Mouse (Mus musculus): ENCODE results near the gene Mtnr1a. TPM values are rescaled to one million over a fixed set of nuclear protein-coding genes. Genes with fewer than 3 reads are reported as not detected.
"Not testable (repeated sequence)": the region's sequence is repeated elsewhere in the genome, so short reads cannot be mapped to it uniquely, and the experiment has no call there.

Mtnr1a gene
- polyA plus RNA-seq (2012; rRNA removed): not detected in 2 replicates

DNA sequence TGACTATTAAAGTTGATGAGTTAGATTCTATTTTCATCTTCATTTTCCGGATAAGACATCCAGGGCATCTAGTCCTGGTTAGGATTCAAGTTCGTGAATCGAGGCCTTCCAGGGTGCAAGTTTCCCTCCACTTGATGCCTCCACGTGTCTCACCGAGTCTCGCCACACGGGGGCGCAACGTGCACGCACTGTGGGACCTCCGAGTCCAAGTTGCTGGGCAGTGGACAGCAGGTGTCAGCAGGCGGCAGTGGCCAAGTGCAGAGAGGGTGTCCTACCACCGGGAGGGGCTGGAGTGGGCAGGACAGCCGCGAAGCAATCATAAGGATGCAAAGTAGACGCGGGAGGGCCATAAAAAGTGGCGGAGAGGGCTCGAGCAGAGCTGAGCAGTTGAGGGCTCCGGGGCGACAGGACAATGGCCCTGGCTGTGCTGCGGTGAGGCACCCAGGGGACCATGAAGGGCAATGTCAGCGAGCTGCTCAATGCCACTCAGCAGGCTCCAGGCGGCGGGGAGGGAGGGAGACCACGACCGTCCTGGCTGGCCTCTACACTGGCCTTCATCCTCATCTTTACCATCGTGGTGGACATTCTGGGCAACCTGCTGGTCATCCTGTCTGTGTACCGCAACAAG is at the start of gene Mtnr1a:
Gene Mtnr1a, plus strand, starts transcription at position 379 of the 628 bp plus-strand sequence.
- no peak for DNase-seq (ENCODE audit: low read depth)

GRCm38 (mm10) chr8:45019241-45019640 is 49.7 kb upstream of the Mtnr1a start:
- DNase-seq (ENCODE audit: low read depth): no peak

DNA sequence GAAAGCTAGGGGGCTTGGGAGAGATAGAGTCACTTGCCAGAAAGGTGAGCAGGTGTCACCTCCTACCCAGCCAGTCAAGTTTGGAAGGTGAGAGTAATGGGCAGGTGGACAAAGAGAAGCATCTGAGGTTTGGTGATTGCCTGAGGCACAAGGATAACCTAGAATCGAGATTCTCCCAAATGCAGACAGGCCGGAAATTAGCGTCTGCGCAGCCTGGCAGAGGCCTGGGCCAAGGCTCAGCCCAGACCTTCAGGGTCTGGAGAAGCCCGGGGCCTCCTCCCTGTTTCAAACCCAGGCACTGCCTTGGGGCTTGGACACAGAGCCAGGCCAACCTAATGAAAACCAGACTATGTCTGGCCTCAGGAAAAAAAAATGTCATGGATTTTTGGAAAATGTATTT is 47.8 kb upstream of the Mtnr1a start:
- DNase-seq (ENCODE audit: low read depth): no peak

GRCm38 (mm10) chr8:45021911-45022665 is 46.8 kb upstream of the Mtnr1a start:
- no peak for DNase-seq (ENCODE audit: low read depth)

DNA sequence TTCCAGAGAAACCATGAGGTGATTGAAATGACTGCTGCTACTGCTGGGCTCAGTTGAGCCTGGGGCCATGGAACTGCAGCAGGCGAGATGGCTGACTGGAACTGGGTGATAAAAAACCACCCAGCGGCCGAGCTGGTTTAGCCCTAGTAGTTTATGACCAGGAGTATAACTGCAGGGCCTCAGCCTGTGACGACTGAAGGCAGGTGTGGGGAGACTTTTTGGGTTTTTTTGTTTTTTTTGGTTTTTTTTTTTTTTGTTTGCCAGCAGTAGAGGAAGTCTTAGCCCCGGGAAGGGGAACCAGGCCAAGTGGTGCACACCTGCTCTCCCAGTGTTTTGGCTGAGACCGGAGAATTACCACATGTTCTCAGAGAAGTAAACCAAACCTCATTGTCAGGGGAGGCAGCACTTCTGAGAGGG is 40.8 kb upstream of the Mtnr1a start:
- no peak for DNase-seq (ENCODE audit: low read depth)

DNA sequence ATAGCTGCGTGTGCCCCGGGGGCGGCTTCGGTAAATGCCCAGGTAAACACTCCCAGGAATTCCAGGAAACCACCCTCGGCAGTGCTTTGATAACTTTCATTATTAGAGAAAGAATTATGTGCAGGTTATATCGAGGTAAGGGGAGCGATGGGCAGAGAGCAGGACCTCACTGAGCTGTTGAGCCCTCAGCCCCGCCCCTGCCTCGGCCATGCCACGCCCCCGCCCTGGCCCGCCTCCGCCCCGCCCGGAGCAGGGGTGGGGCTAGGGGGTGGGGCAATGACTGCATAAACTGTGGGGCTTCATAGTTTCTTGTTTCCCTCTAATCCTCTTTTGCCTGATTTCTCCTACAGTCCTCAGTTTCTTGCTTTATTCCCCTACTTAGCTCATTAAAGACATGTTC is 30.6 kb upstream of the Mtnr1a start:
- DNase-seq (ENCODE audit: low read depth): no peak

GRCm38 (mm10) chr8:45044160-45044559 is 24.8 kb upstream of the Mtnr1a start:
- no peak for DNase-seq (ENCODE audit: low read depth)

GRCm38 (mm10) chr8:45050451-45050850 is 18.5 kb upstream of the Mtnr1a start:
- DNase-seq (ENCODE audit: low read depth): no peak

DNA sequence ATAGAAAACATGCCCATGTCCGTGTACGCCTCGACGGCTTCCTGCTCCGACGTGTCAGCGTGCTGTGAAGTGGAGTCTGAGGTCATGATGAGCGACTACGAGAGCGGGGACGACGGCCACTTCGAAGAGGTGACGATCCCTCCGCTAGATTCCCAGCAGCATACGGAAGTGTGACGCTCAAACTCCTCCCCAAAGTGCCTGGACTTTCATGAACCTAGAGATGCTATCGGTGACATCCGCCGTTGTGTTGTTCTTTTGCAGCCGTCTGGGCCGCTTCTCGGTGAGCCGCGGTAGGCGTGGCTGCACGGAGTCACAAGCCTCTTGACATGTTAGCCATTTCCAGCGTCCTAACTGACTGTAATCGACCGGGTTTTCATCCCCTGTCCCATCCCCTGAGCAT is 17.7 kb upstream of the Mtnr1a start:
- no peak for DNase-seq (ENCODE audit: low read depth)

DNA sequence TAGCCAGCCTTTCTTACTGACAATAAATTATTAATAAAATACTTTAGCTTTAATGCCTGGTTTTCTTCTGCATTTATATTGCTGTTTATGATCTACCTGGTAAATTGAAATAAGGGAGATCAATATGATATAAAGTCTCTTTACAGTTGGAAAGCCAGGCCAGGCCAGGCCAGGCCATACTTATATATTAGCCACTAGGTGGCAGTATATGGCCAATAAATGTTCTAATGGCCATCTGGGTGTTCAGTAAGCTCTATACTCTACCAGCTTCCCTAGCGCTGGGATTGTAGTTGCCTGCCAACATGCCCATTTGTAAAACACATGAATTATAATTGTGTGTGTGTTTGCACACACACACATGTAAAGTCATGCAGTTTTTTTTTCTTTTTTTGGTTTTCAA is 16.7 kb upstream of the Mtnr1a start:
- DNase-seq (ENCODE audit: low read depth): no peak

GRCm38 (mm10) chr8:45052618-45053017 is 16.3 kb upstream of the Mtnr1a start:
- DNase-seq (ENCODE audit: low read depth): no peak

DNA sequence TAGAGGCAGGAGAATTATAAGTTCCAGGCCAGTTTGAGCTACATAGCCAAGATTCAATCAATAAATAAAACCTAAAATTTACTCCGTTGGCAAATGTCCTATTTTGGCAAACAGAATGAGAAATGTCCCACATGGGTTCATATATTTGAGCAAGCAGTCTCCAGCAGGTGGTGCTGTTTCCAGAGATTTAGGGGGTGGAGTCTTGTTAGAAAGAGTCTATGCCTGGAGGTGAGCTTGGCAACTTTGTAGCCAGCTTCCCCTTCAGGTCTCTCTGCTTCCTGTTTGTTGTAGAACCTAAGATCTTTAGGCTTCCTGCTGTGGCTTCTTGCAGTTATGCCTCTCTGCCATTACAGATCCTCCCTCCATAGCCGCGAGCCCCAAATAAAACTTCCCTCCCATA is 13.4 kb upstream of the Mtnr1a start:
- no peak for DNase-seq (ENCODE audit: low read depth)

DNA sequence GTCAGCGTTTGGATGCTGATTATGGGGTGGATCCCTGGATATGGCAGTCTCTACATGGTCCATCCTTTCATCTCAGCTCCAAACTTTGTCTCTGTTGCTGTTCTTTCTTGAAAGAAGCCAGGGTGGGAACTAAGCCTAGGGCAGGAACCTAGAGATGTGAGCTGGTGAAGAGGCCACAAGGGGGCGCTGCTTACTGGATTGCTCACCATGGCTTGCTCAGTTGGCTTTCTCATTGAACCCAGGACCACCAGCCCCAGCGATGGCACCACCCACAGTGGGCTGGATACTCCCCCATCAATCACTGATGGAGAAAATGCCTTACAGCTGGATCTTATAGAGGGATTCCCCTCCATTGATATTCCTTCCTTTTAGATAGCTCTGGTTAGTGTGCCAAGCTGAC is 12.1 kb upstream of the Mtnr1a start:
- no peak for DNase-seq (ENCODE audit: low read depth)

- DNase-seq (ENCODE audit: low read depth): no peak
Measured at GRCm38 (mm10) chr8:45060083-45060482, 8.9 kb upstream of the Mtnr1a start.

- DNase-seq (ENCODE audit: low read depth): no peak
Measured at GRCm38 (mm10) chr8:45062311-45062710, 6.6 kb upstream of the Mtnr1a start.

GRCm38 (mm10) chr8:45062982-45063924 is 5.7 kb upstream of the Mtnr1a start:
- no peak for DNase-seq (ENCODE audit: low read depth)

- DNase-seq (ENCODE audit: low read depth): no peak
Measured at GRCm38 (mm10) chr8:45064197-45064869, 4.6 kb upstream of the Mtnr1a start.

GRCm38 (mm10) chr8:45065391-45065790 is 3.5 kb upstream of the Mtnr1a start:
- DNase-seq (ENCODE audit: low read depth): not testable (repeated sequence)

DNA sequence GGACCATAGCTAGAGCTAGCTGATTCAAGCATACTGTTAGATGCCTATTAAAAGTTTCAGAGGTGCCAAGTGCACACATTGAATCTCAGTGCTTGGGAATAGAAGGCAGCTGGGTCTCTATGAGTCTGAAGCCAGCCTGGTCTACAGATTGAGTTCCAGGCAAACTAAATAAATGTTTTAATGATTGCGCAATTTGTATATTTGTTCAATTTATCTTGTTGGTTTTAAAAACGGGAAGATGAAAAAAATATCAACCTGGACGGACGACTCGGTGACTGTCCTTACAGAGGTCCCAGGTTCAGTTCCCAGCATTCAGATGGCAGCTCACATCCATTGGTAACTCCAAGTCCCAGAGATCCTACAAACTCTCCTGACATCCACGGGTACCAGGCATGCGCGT is 2.0 kb downstream of the Mtnr1a start:
- no peak for DNase-seq (ENCODE audit: low read depth)

GRCm38 (mm10) chr8:45080850-45081249 is 11.9 kb downstream of the Mtnr1a start:
- no peak for DNase-seq (ENCODE audit: low read depth)

- DNase-seq (ENCODE audit: low read depth): no peak
Measured at GRCm38 (mm10) chr8:45093599-45093998, 24.7 kb downstream of the Mtnr1a start.
